7 mouse cellular contexts compared by ENCODE assay signal in the genomic region with DNA sequence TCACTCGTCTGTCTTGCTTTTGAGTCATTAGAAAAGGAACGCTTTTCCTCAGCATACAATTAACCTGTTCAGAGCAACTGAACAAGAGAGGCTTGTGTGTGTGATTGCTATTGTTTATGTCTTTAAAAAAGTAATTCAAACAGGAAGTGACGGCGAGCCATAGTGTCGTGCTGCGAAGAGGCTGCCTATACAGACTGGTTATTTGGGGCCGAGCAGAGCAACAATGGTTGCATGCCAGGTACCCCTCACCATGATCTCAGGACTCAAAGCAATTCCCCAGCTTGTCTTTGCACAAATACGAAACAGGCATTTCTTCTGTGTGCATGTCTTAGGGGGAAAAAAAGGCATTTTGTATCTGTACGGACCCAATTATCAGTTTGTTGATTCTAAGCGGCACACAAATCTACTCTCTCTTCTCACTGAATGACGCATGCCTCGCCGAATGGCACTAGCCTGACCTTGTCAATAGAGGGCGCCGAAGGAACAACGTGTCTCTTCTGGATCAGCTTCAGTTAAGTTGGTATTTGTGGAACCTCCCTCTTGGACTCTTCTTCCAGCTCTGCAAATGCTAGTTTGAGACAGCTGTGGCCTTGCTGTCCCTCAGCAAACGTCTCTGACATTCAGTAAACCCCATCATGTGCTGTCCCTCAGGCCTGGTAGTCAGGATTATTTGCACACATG.
DNase-seq lines count a peak whose midpoint lies in the region; ATAC-seq and TF ChIP-seq lines count a peak whose summit lies in the region.

No protein-coding gene starts in this region.

- no peak overlapping the region for H3K9ac ChIP-seq in midbrain, embryonic 12.5 days (replicated peaks)
- no peak overlapping the region for H3K9ac ChIP-seq in stomach, postnatal 0 days (ENCODE audit: low read length)

- H3K4me2 ChIP-seq in midbrain, embryonic 12.5 days (replicated peaks), result no peak overlapping the region; the same call in 1 of the 2 replicates
- H3K4me2 ChIP-seq in stomach, postnatal 0 days (replicated peaks; ENCODE audit: low read depth), result no peak overlapping the region; the same call in 1 of the 2 replicates

- peak; percentile 79 for TF ChIP-seq CTCF in kidney, adult 2 months (conservative IDR thresholded peaks at IDR 0.05; ENCODE audit: insufficient read depth, insufficient read length, low read depth, low read length)
- peak; percentile 84 for TF ChIP-seq CTCF in stomach, postnatal 0 days (IDR thresholded peaks at IDR 0.05; ENCODE audit: low read depth)

- peak; percentile 92 for ATAC-seq in granulocyte monocyte progenitor cell, adult 5-6 weeks (replicated peaks; ENCODE audit: poor library complexity, severe bottlenecking)
- peak; percentile 55 for ATAC-seq in midbrain, embryonic 12.5 days (ENCODE audit: low FRiP score, low read depth)
- peak; percentile 65; the same call in 1 of the 2 replicates for ATAC-seq in stomach, postnatal 0 days (ENCODE audit: low FRiP score, low TSS enrichment)

- no peaks in the 10 kb centered on the region for H3K9me3 ChIP-seq in midbrain, embryonic 12.5 days
- H3K9me3 ChIP-seq in stomach, postnatal 0 days (ENCODE audit: control insufficient read depth, low read length), result no peaks in the 10 kb centered on the region

- no peak for TF ChIP-seq EP300 in stomach, postnatal 0 days (optimal IDR thresholded peaks at IDR 0.05)

- no peaks in the 10 kb centered on the region for H3K27me3 ChIP-seq in kidney, adult 2 months (replicated peaks; ENCODE audit: control insufficient read depth, insufficient read depth, low read length)
- H3K27me3 ChIP-seq in midbrain, embryonic 12.5 days, result no peaks in the 10 kb centered on the region
- H3K27me3 ChIP-seq in stomach, postnatal 0 days (ENCODE audit: control insufficient read depth, insufficient read depth, low read length), result no peaks in the 10 kb centered on the region

- intact Hi-C loops in left cerebral cortex, postnatal 4 days (cut with DNase I), result no loop called here

- no peak overlapping the region for H3K27ac ChIP-seq in kidney, adult 2 months (ENCODE audit: insufficient read depth, low read depth, low read length)
- H3K27ac ChIP-seq in midbrain, embryonic 12.5 days (replicated peaks), result no peak overlapping the region
- no peak overlapping the region for H3K27ac ChIP-seq in stomach, postnatal 0 days (replicated peaks)

- WGBS in kidney, adult 2 months, result 52% methylated on average over 17 of the region's 17 CpGs
- 39% methylated on average over 17 of the region's 17 CpGs for WGBS in midbrain, embryonic 12.5 days
- WGBS in stomach, postnatal 0 days, result 25% methylated on average over 17 of the region's 17 CpGs

- DNase-seq in adrenal gland, postnatal 10 days, result peak; percentile 78
- peak; percentile 62 for DNase-seq in embryo, embryonic 9.5 days (ENCODE audit: extremely low spot score)
- DNase-seq in kidney, adult 2 months, result peak; percentile 61
- peak; percentile 52 for DNase-seq in left cerebral cortex, postnatal 4 days
- peak; percentile 69 for DNase-seq in stomach, postnatal 0 days (ENCODE audit: low spot score)

- H3K4me1 ChIP-seq in kidney, adult 2 months (ENCODE audit: control insufficient read depth, insufficient read depth, low read length), result 0 out of 2 replicates have a peak, but pooled peaks cover 3% of the 10 kb centered on the region
- no peaks in the 10 kb centered on the region for H3K4me1 ChIP-seq in midbrain, embryonic 12.5 days
- H3K4me1 ChIP-seq in stomach, postnatal 0 days (replicated peaks; ENCODE audit: control insufficient read depth, insufficient read depth), result no peaks in the 10 kb centered on the region

- TF ChIP-seq POLR2A in kidney, adult 2 months (IDR thresholded peaks at IDR 0.05; ENCODE audit: low read depth, low read length), result no peak

- no peaks in the 10 kb centered on the region for H3K36me3 ChIP-seq in kidney, adult 2 months (ENCODE audit: control insufficient read depth, insufficient read depth, low read length)
- no peaks in the 10 kb centered on the region for H3K36me3 ChIP-seq in midbrain, embryonic 12.5 days
- no peaks in the 10 kb centered on the region for H3K36me3 ChIP-seq in stomach, postnatal 0 days (ENCODE audit: control insufficient read depth, insufficient read depth, low read length)

- H3K4me3 ChIP-seq in kidney, adult 2 months (ENCODE audit: insufficient read depth, low read depth, low read length), result no peak overlapping the region
- no peak overlapping the region for H3K4me3 ChIP-seq in midbrain, embryonic 12.5 days
- H3K4me3 ChIP-seq in stomach, postnatal 0 days (ENCODE audit: low read depth, low read length), result no peak overlapping the region
